Mouse (Mus musculus): ENCODE results near the gene Hist1h1b. TPM values are rescaled to one million over a fixed set of nuclear protein-coding genes. Genes with fewer than 3 reads are reported as not detected.

Hist1h1b gene
- total RNA-seq, 1 experiment from 2014 or later, result 689 TPM

DNA sequence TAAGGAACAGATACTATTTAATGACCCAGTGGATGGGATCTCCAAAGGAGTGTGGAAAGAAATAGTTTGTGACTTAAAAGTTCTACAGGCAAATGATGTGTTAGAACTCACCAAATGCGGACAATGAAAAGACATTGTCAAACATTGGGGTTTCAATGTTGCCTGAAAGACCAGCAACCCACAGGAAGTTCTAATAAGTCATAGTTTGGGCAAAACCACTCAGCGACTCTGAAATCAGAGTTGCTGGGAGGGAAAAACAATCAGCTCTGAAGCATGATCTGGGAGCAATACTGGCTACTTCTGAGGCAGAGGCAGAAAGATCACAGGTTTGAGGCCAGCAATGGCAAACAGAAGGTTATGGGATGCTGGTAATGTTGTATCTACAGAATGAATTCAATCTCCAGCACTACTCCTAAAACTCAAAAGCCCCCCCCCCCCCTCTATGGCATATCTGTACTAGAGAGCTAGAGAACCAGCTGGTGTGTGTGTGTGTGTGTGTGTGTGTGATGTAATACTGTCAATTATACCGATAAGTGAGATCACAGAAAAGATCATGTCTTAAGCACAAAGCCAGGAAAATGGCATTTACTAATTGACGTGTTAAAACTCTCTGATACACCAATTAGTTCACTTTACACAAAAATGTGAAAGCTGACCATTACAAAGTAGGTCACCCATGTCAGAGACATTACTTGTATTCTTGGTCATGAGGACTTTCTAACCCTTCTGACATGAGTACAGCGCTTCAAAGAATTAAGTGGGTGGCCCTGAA is 30.9 kb downstream of the Hist1h1b start:
- no peak for ATAC-seq (replicated peaks in 1 of 2; ENCODE audit: insufficient read depth in 1 of 2, low FRiP score in 2 of 2, low TSS enrichment in 1 of 2, low read depth in 1 of 2, poor library complexity in 2 of 2, severe bottlenecking in 2 of 2)

DNA sequence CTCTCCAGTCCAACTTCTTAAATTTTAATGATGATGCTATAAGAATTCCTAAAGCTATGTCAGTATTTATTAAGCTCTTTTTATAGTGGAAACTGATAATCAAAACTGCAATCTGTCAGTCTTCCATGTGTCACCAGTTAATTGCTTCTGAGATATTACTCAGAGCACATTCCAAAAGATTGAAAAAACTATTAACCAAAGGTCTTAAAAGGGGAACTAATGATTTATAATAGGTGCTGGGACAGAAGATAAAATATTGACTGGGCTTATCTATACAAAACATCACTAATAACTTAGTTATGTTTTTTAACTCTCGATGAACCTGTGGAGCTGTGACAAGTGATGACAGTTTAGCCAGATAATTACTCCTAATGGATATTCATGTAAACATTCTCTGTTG is 35.4 kb downstream of the Hist1h1b start:
- no peak for ATAC-seq (replicated peaks in 1 of 2; ENCODE audit: insufficient read depth in 1 of 2, low FRiP score in 2 of 2, low TSS enrichment in 1 of 2, low read depth in 1 of 2, poor library complexity in 2 of 2, severe bottlenecking in 2 of 2)

DNA sequence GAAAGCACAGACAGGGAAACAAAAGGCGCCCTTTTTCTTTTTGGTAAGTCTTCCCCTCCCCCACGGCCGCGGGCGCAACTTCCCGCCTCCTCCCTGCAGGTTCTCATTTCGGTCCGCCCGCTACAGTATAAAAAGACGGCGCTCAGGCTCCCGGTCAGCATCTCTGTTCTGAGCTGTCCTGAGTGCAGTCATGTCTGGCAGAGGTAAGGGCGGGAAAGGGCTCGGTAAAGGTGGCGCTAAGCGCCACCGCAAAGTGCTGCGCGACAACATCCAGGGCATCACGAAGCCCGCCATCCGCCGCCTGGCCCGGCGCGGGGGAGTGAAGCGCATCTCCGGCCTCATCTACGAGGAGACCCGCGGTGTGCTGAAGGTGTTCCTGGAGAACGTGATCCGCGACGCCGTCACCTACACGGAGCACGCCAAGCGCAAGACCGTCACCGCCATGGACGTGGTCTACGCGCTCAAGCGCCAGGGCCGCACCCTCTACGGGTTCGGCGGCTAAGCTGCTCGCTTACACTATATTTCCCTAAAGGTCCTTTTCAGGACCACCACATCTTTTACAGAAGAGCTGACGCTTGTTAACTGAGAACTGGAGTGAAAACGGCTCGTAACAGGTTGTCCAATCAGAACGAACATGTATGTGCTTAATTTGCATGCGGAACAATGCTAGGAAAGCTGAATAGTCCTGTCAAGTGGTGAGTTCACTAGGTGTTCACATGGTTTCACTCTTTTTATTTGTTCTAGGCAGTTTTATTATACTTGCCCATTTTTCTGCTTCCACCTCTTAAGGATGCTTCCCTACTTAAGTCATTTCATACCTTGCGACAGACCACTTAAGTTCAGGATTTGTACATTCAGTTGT is 45.3 kb downstream of the Hist1h1b start, which contains the start of gene Hist1h4j:
Gene Hist1h4j (plus strand): TSS at position 159 of the 862 bp plus-strand sequence.
- ATAC-seq (replicated peaks in 1 of 2; ENCODE audit: insufficient read depth in 1 of 2, low FRiP score in 2 of 2, low TSS enrichment in 1 of 2, low read depth in 1 of 2, poor library complexity in 2 of 2, severe bottlenecking in 2 of 2), result peak; percentile 67 to 79

DNA sequence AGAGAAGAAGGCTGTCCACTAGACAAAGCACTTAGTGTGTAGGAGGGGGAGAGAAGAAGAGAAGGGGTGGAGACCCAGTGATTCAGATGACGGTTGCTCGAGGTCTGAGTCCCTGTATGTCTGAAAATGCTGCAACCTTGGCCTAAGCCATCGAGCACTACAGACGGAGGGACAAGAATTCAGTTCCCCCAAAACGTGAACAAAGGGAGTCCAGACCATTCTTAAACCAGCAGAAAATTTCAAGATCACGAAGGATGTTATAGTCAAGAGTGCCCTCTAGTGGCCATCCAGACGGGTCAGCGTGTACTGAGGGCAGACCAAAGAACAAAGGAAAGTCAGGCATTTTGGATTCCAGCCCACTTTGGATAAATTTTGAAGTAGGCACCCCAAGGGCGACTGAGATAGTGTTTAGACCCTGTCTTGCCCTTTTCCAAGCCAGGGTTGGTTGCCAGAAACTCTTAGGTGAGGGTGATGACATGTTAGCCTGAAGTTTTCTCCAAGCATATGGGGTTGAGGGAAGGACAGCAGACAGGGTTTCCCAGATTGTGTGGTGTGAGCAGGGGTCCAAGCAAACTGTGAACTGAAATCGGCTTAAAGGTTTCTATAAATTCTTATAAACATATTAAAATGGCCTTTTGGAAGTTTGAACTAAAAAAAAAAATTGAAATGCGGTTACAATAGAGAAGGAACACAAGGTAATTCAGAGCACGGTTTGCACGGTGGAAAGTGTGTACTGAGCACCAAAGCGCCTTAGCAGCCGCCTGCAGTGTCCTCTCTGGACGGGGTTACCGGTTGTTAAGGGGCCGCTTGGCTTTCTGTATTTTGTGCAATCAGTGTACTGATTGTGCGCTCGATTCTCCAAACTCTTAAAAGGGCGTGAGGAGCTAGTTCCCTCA is 46.2 kb downstream of the Hist1h1b start:
- peak; percentile 60 to 78 for ATAC-seq (replicated peaks in 1 of 2; ENCODE audit: insufficient read depth in 1 of 2, low FRiP score in 2 of 2, low TSS enrichment in 1 of 2, low read depth in 1 of 2, poor library complexity in 2 of 2, severe bottlenecking in 2 of 2)

DNA sequence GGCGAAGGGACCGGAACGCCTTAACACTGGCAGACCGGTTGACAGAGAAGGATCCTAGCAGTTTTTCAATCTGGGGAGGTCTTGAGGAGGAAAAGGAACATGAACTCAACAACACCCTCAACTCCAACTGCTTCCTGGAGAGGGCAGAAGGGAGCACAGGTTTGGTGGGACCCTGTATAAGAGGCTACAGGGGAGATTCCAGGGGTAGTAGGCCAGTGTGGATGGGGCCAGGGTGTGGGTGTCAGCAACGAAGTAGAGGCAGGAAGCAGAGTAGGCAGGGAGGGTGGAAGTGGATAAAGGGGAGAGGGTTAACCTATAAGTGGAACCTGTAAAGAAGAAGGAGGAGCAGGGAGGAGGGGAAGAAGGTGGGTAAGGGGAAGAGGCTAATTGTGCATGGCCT is 47.0 kb downstream of the Hist1h1b start:
- no peak for ATAC-seq (replicated peaks in 1 of 2; ENCODE audit: insufficient read depth in 1 of 2, low FRiP score in 2 of 2, low TSS enrichment in 1 of 2, low read depth in 1 of 2, poor library complexity in 2 of 2, severe bottlenecking in 2 of 2)

Other genes with a start within 250 kb of the Hist1h1b start
- gene Zkscan8, start 249.5 kb downstream of the Hist1h1b start, total RNA-seq (2017), result 18.2 and 21.3 TPM in 2 replicates
- not detected in 2 replicates for gene Olfr1366, start 237.8 kb downstream of the Hist1h1b start, total RNA-seq (2017)
- not detected in 2 replicates for gene Olfr1535, start 220.7 kb downstream of the Hist1h1b start, total RNA-seq (2017)
- not detected in 2 replicates for gene Olfr1364, start 198.9 kb downstream of the Hist1h1b start, total RNA-seq (2017)
- not detected in 2 replicates for gene Olfr1362, start 166.6 kb downstream of the Hist1h1b start, total RNA-seq (2017)
- gene Olfr11, start 138.1 kb downstream of the Hist1h1b start, total RNA-seq (2017), result not detected in 2 replicates
- gene Olfr1361, start 117.2 kb downstream of the Hist1h1b start, total RNA-seq (2017), result not detected in 2 replicates
- gene Olfr1360, start 103.2 kb downstream of the Hist1h1b start, total RNA-seq (2017), result not detected in 2 replicates
- not detected in 2 replicates for gene Olfr1359, start 82.5 kb downstream of the Hist1h1b start, total RNA-seq (2017)
- gene Hist1h2bl, start 64.5 kb downstream of the Hist1h1b start, total RNA-seq (2017), result 207 and 226 TPM in 2 replicates
- gene Hist1h2ai, start 64.2 kb downstream of the Hist1h1b start, total RNA-seq (2017), result 605 and 1,529 TPM in 2 replicates
- 66.5 and 218 TPM in 2 replicates for gene Hist1h3h, start 63.0 kb downstream of the Hist1h1b start, total RNA-seq (2017)
- gene Hist1h2bm, start 58.6 kb downstream of the Hist1h1b start, total RNA-seq (2017), result 228 and 356 TPM in 2 replicates
- 134 and 252 TPM in 2 replicates for gene Hist1h4j, start 45.6 kb downstream of the Hist1h1b start, total RNA-seq (2017)
- 1,343 and 1,971 TPM in 2 replicates for gene Hist1h4k, start 30.1 kb downstream of the Hist1h1b start, total RNA-seq (2017)
- gene Hist1h2ak, start 26.8 kb downstream of the Hist1h1b start, total RNA-seq (2017), result 437 and 599 TPM in 2 replicates
- gene Hist1h2bn, start 26.5 kb downstream of the Hist1h1b start, total RNA-seq (2017), result 843 and 1,062 TPM in 2 replicates
- gene Hist1h3i, start 2.7 kb upstream of the Hist1h1b start, total RNA-seq (2017), result 102 and 199 TPM in 2 replicates
- gene Hist1h2an, start 6.6 kb upstream of the Hist1h1b start, total RNA-seq (2017), result 238 and 317 TPM in 2 replicates
- gene Hist1h2bp, start 6.8 kb upstream of the Hist1h1b start, total RNA-seq (2017), result 17.5 and 24.0 TPM in 2 replicates
- gene Hist1h2bq, start 29.6 kb upstream of the Hist1h1b start, total RNA-seq (2017), result 25.5 and 234 TPM in 2 replicates
- gene Hist1h2ao, start 29.8 kb upstream of the Hist1h1b start, total RNA-seq (2017), result not detected in 2 replicates
- gene Hist1h4m, start 31.1 kb upstream of the Hist1h1b start, total RNA-seq (2017), result 1,005 and 2,128 TPM in 2 replicates
- 608 and 1,167 TPM in 2 replicates for gene Hist1h4n, start 51.6 kb upstream of the Hist1h1b start, total RNA-seq (2017)
- 2,322 and 2,497 TPM in 2 replicates for gene Hist1h2ap, start 52.9 kb upstream of the Hist1h1b start, total RNA-seq (2017)
- 126 and 348 TPM in 2 replicates for gene Hist1h2br, start 53.1 kb upstream of the Hist1h1b start, total RNA-seq (2017)
- 18.3 and 26.9 TPM in 2 replicates for gene Zfp184, start 164.5 kb upstream of the Hist1h1b start, total RNA-seq (2017)
- not detected in 2 replicates for gene Pom121l2, start 200.6 kb upstream of the Hist1h1b start, total RNA-seq (2017)
- 0.84 and 1.1 TPM in 2 replicates for gene Prss16, start 229.1 kb upstream of the Hist1h1b start, total RNA-seq (2017)